Mouse (Mus musculus) gastrocnemius, postnatal 10 days (tissue): ENCODE data around the gene Gcnt1. TPM values are rescaled to one million over a fixed set of nuclear protein-coding genes. Genes with fewer than 3 reads are reported as not detected.

Experiments used
- DNase-seq: peaks from one replicate; pipeline ENCODE4 v3.0.0; 2021; ENCODE audit warnings: mixed read lengths
- total RNA-seq, 2 experiments: library from RNA; stranded (reverse); gene quantifications; 2 replicates each; pipeline ENCODE4 v1.2.3; 2021

The Gcnt1 gene
- total RNA-seq, 2 experiments from 2014 or later, result 1.8 to 2.9 TPM

- DNase-seq, result no peak
These were observed 48.9 kb downstream of the Gcnt1 start for GRCm38 (mm10) chr19:17323689-17324241.

- DNase-seq, result no peak
These were observed 49.5 kb downstream of the Gcnt1 start for GRCm38 (mm10) chr19:17323006-17323688.

GRCm38 (mm10) chr19:17319770-17320169 is 52.9 kb downstream of the Gcnt1 start:
- DNase-seq, result no peak

GRCm38 (mm10) chr19:17318733-17319132 is 53.9 kb downstream of the Gcnt1 start:
- no peak for DNase-seq

GRCm38 (mm10) chr19:17316311-17317003 is 56.2 kb downstream of the Gcnt1 start:
- no peak for DNase-seq

- DNase-seq, result no peak
These were observed 58.2 kb downstream of the Gcnt1 start for GRCm38 (mm10) chr19:17314451-17314850.

- no peak for DNase-seq
These were observed 58.9 kb downstream of the Gcnt1 start for GRCm38 (mm10) chr19:17313766-17314165.

GRCm38 (mm10) chr19:17312671-17313180 is 59.9 kb downstream of the Gcnt1 start:
- DNase-seq, result no peak

- DNase-seq, result no peak
These were observed 61.1 kb downstream of the Gcnt1 start for GRCm38 (mm10) chr19:17311501-17311900.

- DNase-seq, result no peak
These were observed 61.6 kb downstream of the Gcnt1 start for GRCm38 (mm10) chr19:17311031-17311430.

GRCm38 (mm10) chr19:17296081-17296480 is 76.6 kb downstream of the Gcnt1 start:
- DNase-seq, result no peak

GRCm38 (mm10) chr19:17295211-17295766 is 77.4 kb downstream of the Gcnt1 start:
- no peak for DNase-seq

GRCm38 (mm10) chr19:17294136-17294535 is 78.5 kb downstream of the Gcnt1 start:
- DNase-seq, result no peak

GRCm38 (mm10) chr19:17289526-17289925 is 83.1 kb downstream of the Gcnt1 start:
- DNase-seq, result no peak

GRCm38 (mm10) chr19:17286004-17286403 is 86.6 kb downstream of the Gcnt1 start:
- no peak for DNase-seq

GRCm38 (mm10) chr19:17283317-17283716 is 89.3 kb downstream of the Gcnt1 start:
- DNase-seq, result no peak

- no peak for DNase-seq
These were observed 94.1 kb downstream of the Gcnt1 start for GRCm38 (mm10) chr19:17278381-17279051.

Other genes with a start within 250 kb of the Gcnt1 start
- gene Rfk, start 21.2 kb upstream of the Gcnt1 start, total RNA-seq, result 10 to 100 TPM; 34.2 to 39.3 TPM